Mouse (Mus musculus): Measurements from ENCODE around the gene Col19a1.
"Not testable (repeated sequence)": the region's sequence is repeated elsewhere in the genome, so short reads cannot be mapped to it uniquely, and the experiment has no call there.

Col19a1 gene

DNA sequence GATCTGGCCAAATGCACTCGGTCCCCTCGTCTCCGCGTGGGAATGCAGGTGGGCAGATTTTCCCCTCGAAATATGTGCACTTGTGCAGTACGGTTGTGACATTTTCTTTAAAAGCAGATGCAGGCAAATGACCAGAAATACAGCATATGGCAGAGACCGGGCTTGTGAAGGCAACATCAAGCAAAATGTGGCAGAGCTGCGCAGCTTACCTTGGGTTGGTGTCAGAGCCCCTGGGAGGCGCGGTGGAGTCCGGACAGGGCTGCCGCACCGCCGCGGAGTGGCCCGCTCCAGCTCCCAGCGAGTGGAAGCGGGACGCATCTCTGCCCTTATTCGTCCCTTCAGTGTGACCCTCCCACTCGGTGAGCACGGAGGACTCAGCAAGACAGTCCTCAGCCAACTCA lies at the start of gene Col19a1:
TSS of gene Col19a1 (minus strand) at position 332 of the 401 bp plus-strand sequence.
- no peak for DNase-seq (ENCODE audit: low spot score in 2 of 2)

DNA sequence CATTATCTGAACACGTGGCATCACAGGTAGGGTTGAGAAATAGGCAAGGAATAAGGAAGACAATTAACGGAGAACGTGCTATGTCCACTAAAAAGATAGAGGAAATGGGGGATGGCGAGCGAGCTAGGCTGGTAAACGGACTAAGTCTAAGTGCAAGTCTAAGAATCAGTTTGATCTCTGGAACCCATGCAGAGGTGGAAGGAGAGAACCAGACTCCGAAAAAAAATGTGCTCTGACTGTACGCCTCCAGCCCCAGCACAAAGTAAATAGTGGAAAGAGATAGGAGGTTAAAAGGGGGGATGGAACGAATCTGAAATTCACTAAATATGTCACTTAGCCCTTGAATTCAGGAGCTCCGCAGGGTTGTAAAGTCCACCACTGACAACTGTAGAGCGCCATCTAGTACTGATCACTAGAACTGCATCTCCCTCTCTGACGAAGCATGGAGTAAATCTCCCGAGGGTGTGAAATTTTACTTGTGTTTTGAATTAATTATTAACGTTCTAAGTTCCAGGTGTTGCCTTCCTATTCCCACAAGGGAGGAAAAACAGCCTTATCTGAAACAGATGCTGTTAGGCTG lies 46.4 kb upstream of the Col19a1 start:
- DNase-seq (ENCODE audit: low spot score in 2 of 2), result no peak

DNA sequence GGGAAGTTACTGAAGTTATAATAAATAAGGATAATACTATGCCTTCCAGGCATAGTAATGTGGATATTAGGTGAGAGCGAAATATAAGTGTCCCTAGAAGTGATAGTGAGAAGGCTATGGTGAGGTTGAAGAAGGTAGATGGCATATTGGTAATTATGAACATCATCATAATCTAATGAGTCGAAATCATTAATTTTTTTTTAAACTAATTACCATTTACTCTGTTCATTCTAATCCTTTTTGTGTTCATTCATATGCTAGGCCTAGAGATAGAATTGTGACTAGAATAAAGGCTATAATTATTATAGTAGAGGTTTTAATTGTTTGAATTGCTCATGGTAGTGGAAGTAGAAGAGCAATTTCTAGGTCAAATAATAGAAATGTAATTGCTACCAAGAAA lies 25.3 kb upstream of the Col19a1 start:
- DNase-seq (ENCODE audit: low spot score in 2 of 2), result not testable (repeated sequence)

DNA sequence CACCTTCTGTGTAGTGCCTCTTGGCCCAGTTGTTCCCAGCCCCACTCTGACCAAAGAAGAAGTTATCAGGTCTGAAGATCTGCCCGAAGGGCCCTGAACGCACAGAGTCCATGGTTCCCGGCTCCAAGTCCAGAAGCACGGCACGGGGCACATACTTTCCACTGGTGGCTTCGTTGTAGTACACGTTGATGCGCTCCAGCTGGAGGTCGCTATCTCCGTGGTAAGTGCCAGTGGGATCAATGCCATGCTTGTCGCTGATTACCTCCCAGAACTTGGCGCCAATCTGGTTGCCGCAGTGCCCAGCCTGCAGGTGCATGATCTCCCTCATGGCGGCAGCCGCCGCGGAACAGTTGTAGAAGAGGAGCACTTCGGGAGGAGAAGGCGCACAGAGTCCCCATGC lies 7.8 kb upstream of the Col19a1 start:
- no peak for DNase-seq (ENCODE audit: low spot score in 2 of 2)

DNA sequence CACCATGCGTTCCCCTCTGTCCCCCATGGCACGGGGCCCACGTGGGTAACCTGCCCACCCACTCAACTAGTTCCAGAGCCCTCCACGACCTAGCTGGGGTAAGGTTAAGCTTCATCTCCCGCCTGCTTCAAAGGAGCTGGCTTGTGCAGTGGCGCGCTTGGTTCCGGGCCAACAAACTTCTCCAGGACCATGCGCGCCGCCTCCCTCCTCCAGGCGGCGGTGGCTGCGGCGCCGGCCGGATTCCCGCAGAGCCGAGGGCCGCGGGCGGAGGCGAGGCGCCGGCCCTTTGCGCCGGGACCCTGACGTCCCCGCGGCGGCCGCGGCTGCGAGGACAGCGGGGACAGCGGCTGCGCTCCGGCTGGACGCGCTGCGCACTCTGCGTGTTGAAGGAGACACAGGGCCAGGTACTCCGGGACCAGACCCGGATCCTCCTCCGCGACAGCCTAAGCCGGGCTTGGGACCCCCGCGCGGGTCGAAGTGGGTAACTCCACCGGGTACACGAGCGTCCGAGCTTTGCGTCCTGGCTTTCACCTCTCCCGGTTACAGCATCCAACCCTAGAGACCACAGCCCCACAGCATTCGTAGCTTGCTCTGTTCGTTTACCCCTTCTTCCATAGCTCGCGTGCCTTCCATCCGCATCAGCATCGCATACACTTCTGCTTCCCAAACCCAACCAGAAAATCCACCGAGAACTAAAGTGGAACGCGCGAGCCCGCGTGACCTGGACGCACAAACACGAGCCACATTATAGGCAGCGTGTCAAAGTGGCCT lies 717 bp downstream of the Col19a1 start:
- no peak for DNase-seq (ENCODE audit: low spot score in 2 of 2)

DNA sequence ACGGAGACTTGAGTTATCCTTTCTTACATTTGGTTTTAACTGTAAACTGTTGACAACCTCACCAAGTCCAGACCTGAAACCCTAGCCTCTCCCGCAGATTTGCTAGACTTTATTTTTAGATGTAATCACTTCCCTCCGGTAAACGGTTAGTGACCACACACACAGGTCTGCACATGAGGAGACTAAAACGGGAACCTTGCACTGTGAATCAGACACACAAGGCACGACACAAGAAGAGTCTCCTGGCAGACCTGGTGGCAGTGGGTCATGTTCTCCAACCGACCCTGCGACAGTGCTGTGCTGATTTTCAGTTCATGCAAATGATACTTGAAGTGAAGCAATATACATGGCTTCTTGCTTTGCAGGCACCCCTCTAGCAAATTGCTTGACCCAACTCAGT lies 14.7 kb downstream of the Col19a1 start:
- no peak for DNase-seq (ENCODE audit: low spot score in 2 of 2)

DNA sequence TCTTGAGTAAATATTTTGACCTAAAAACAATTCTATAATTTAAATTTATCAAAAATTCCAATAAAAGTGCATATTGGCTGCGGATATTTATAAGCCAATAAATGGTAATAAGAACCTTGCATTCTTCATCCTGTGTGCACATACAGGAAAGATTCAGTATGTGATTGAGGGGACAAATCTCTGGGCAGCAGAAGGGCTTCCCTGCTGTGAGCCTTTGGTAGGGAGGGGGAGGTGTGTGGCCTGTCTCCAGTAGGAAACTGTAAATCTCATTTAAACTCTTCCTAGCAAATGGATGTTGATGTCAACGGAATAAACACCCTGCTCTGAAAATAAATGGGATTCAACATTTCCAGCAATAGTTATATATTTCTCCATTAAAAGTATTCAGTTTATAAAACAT lies 23.2 kb downstream of the Col19a1 start:
- DNase-seq (ENCODE audit: low spot score in 2 of 2), result no peak

DNA sequence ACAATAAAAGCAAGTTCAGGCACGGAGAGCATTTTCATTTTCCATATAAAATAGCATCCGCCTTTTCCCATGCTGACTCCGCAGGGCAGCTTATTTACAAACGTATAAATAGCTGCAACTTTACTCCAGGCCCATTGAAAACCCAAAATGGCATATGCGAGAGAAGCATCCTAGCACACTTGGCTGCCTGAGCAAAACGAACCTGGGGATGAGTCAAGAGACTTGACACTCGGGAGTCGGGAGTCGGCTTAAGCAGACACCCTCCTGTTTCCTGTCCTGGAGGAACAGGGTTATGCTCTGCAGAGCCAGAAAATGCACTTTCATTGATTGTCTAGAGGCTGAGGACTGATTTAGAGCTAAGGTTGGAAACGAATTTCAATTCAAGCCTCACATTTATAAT lies 29.3 kb downstream of the Col19a1 start:
- no peak for DNase-seq (ENCODE audit: low spot score in 2 of 2)

DNA sequence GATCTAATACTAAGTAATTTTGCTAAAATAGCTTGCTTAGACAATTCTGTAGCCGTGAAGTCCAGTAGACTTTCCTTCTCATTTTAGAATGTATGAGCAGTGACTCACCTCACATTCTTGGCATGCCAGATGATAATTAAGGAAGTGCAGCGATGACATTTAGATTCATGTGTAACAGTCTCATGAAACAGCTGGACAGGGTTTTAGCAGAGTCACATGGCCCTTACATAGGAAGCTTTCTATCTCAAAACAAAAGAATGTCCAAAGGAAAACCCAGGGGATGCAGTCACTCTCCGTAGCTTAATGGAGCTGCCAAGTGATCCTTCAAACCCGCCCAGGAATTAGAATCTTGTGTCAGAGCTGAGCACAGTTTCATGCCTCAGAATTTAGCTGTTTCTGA lies 33.8 kb downstream of the Col19a1 start:
- no peak for DNase-seq (ENCODE audit: low spot score in 2 of 2)

DNA sequence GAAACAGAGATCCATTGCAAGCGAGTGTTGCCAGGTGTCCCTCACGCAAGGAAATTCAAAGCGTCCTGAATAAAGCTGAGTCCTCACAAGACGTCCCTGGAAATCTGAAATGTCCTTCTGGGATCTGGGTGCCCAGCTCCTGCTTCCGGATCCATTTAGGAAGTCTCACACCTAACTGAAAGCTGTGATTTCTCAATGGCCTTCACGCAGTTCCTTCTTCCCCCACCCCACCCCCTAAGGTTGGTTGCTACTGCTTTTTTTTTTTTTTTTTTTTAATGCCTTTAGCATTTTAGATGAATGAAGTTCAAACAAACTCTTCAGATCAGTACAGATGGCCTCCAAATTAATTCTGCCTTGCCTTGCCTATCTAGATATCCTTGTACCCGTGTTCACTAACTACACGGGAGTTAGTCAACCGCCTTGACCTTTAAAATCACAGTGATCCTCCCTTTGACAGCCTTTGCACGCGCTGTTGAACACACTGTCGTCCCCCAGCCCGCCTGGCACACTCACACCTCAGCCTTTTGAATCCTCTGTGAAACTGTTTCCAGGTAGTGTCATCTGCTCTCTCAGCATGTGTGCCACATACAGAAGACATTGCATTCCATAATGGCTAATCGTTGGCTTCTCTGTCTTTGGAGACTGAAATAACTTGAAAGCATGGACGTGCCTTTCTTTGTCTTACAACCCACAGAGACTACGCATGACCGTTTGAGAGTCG lies 36.6 kb downstream of the Col19a1 start:
- DNase-seq (ENCODE audit: low spot score in 2 of 2), result no peak

DNA sequence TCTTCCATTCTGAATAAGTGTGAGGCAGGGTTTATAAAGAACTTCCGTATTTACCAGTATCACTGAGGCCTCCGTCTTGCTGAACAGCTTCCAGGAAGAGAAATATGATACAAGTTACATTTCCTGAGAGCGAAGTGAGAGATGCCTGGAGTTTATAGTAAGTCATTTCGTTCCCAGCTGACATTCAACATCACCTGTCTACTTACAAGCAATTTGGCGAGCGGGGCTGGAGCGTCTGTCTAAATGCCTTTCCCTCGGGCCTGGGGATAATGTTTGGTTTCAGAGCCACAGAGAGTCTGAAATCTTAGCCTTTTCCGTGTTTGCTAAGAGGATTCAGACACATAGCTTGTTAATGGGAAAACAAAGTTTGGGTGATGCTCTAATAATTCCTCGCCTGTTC lies 37.2 kb downstream of the Col19a1 start:
- no peak for DNase-seq (ENCODE audit: low spot score in 2 of 2)

DNA sequence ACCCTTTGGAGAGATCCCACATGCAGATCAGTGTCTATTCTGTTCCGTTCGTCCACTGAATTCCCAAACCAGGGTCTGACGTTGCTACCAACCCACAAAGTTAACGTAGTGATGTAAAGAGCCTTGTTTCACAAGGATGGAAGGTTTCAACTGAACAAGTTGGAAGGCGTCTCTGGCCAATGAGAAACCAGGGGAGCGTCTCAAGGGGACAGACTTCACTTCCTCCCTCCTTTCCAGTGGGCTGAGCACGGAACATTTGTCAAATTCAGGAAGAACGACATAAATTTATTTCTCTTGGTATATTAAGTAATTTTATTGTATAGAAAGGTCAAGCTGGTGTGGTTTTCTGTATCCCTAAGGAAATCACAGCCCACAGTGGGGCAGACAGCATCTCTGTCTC lies 38.2 kb downstream of the Col19a1 start:
- no peak for DNase-seq (ENCODE audit: low spot score in 2 of 2)

DNA sequence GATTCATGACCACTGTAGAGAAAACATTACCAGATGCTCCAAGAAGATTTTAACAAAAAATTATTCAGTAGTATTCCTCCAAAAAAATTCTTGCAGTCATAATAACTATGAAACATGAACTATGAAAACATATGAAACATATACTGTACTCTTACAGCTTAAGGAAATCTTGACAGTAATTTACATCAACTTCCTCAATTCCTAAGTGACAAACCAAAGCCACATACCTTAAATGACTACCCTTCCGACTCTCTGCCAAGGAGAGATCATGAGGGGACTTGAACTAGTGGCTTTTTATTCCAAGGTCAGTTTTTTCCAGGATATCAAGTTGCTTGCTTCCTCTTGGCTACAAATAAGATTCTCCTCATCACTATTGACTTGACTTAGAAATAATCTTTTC lies 39.7 kb downstream of the Col19a1 start:
- DNase-seq (ENCODE audit: low spot score in 2 of 2), result no peak

DNA sequence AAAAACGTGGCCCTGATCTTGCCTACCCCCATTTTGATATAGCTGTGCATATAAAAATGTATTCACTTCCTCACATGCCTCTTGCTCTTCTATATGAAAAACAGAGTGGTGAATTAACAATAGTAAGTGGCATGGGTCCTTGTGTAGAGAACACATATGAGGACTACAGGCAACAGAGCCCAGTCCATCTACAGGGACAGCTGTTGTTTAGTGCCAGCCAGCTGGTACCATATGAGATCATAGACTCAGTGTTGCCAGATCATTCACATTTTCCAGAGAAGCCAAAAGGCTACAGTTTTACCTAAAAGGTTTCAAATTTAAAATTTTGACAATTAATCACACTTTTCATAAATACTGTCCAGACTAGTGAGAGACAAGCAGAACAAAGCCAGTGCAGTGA lies 47.4 kb downstream of the Col19a1 start:
- no peak for DNase-seq (ENCODE audit: low spot score in 2 of 2)

DNA sequence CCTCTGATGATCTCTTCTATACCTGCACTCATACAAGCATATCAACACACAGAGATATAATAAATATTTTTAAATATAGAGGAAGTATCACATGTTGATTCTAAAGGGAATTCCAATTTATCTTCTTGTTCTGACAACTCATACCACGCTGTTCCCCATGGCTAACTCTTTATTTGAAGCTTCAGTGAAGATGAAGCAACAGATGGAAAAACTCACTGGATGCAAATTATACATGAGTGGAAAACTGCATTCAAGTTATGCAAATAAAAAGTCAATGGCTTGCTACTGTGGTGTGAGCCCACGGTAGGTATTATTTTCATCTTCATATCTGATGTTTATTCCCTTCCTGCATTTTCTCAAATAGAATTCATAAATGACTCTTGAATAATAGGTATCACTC lies 60.1 kb downstream of the Col19a1 start:
- no peak for DNase-seq (ENCODE audit: low spot score in 2 of 2)

DNA sequence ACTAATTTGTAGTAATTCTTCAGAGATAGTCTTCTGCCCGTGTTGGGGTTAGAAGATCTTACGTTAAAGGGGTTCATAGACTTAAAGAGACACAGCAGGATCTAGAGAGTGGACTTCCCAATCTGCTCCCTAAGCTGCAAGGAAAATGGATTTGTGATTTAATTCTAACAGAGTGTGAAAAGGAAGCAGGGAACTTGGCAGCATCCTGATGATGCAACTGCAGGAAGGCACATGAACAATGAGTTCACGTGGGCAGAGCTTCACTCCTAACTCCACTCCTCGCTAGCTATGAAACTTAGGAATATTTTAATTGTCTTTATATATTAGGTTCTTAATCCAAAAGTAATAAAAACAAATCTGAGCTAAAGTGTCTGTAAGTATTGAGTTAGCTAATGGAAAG lies 69.8 kb downstream of the Col19a1 start:
- DNase-seq (ENCODE audit: low spot score in 2 of 2), result no peak

DNA sequence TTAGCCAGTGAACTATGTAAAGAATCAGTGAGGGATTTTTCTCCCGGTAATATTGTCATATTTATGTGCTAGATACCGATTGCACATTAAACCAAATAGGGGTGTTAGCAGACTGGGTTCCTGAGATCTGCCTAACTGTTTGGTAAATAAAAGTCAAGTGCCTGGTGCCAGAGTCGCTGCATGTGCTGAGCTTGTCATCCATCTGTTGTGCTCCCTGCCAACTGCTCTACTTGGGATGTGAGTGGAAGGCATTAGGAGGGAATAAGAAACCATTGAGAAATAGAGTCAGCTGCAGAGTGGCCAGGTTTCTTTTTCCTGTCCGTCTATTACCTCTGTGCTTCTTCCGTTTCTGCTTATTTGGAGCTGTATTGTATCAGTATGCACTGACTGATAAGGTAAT lies 71.9 kb downstream of the Col19a1 start:
- DNase-seq (ENCODE audit: low spot score in 2 of 2), result no peak

DNA sequence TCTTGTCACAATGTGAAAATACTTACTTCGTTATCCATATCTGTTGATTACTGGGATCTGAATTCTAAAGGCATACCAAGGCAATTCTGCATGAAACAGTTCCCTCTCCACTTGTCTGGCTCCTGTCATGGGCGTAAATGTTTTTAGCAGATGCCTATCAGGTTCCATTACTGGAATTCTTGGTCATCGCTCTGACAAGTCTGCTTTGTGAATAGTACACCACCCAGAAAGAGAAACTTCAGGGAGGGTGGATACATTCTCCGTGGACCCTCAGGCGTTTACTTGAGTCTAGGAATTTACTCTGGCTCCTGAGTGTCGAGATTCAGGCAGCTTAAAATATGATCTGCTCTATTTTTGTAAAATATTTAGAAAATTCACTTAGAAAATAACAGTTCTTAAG lies 75.7 kb downstream of the Col19a1 start:
- DNase-seq (ENCODE audit: low spot score in 2 of 2), result no peak

DNA sequence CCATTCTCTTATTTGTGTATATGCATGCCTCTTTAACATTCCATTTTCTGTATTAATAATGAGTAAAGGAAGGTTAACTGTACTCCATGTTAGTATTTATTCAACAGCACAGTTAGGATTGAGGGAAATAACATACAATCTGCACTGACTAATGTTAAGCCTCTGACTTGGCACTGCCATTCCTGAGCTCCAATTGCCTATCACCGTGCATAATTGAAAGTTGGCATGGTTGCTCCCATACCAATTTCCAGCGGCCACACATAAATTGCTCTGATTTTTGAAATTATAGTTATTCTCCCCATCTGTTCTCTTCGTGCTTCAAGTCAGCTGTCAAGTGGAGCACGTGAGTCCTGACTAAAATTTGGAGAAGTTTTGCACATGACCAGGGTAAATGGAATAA lies 91.9 kb downstream of the Col19a1 start:
- no peak for DNase-seq (ENCODE audit: low spot score in 2 of 2)

DNA sequence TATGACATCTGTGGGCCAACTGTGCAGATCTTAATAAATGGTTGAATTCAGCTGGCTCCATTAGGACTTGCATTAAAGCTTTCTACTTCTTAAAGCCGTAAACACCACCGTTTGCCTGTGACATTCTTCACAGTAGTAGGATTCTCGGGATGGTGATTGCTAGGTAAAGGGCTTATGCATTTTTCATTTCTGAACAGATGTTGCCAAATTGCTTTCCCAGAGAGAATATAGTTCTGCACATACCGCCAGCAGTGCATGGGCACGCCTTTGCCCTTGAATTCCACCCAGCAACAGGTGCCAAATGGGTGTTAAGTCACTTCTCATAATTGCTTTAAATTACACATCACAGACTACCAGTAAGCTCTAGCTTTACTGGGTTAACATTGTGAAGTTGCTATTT lies 103.1 kb downstream of the Col19a1 start:
- DNase-seq (ENCODE audit: low spot score in 2 of 2), result no peak

DNA sequence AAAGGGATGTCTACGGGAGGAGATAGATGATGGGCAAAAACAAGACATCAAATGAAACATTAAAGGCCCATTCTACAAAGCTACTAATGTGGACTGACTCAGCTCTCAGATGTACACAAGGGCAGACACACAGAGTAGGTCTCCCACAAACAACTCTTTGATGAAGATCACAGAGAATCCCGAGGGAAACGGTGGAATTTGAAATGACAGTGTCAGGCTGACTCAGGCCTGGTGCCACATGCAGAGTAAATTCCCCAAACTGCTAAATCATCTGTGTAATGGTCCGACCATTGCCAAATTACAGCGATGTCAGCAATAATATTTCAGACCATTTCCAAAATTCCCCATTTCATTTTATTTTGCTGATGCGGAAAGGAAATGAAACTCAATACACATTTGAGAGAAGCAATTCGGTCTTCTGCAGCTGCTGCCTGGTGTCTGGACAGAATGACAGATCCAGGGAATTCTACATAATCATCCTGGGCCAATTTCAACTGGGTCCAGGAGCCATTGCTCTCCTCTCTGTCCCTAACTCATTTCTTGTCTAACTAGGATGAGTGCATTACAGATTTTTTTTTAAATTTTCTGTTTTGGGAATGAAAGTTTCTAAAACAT lies 116.1 kb downstream of the Col19a1 start:
- no peak for DNase-seq (ENCODE audit: low spot score in 2 of 2)

DNA sequence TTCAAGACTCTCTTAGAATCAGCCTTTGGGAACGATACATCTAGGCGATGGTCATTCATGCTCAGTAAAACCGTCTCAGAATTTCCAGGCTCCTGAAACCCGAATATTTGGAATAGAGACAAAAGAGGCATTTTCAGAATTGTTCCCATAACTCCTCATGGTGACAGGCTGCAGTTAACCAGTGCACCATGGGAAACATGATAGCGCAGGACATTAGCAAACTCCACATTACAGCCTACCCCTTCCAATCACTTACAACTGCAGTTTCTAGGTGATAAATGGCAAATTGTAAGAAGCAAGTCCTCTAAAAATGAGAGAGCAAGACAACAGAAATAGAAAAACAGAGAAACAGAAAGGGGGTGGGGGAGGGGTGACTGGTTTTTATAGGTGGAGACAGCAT lies 116.6 kb downstream of the Col19a1 start:
- DNase-seq (ENCODE audit: low spot score in 2 of 2), result no peak
